ENCODE assay signal across 12 mouse cellular contexts in the genomic region with DNA sequence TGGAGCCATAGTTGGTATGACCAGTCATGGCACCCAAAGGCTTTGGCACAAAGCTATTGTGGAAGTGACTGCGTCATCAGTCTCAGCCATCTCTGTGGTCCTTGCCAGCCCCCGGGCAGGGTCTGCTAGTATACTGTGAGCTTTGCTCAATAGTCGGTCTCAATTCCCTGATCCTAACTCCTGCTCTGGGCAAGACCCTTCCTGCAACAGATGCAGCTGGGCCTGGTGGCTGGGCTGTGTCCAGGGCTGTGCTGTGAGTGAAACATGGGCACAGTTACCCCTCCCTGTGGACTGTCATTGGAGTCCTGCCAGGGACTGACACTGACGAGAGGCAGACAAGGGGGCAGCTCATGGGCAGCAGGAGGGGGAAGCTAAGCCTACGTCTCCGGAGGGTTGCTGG. TPM values are rescaled to one million over a fixed set of nuclear protein-coding genes. Genes with fewer than 3 reads are reported as not detected.
DNase-seq lines count a peak whose midpoint lies in the region; ATAC-seq lines count a peak whose summit lies in the region.
"Had no signal": no experiment of that assay in that cellular context is flagged by ENCODE, and none has a peak within 500 bp of the region (broad histone marks: within the 10 kb centered on the region; RNA-seq: fewer than 3 reads in every experiment).

No protein-coding gene starts in this region.

- no peaks in the 10 kb centered on the region for H3K9me3 ChIP-seq in midbrain, embryonic 14.5 days (ENCODE audit: control insufficient read depth, low read length)
- no peaks in the 10 kb centered on the region for H3K9me3 ChIP-seq in midbrain, embryonic 10.5 days (replicated peaks)
- H3K9me3 ChIP-seq in hindbrain, embryonic 13.5 days: no peaks in the 10 kb centered on the region
- no peaks in the 10 kb centered on the region for H3K9me3 ChIP-seq in stomach, embryonic 15.5 days
- no peaks in the 10 kb centered on the region for H3K9me3 ChIP-seq in limb, embryonic 10.5 days (replicated peaks)
- H3K9me3 ChIP-seq: G1E had no signal

- H3K4me2 ChIP-seq in midbrain, embryonic 14.5 days (ENCODE audit: low read length): no peak overlapping the region
- H3K4me2 ChIP-seq in hindbrain, embryonic 13.5 days: peak overlapping the region; percentile 21; the same call in 1 of the 2 replicates
- no peak overlapping the region for H3K4me2 ChIP-seq in stomach, embryonic 15.5 days

- H3K27ac ChIP-seq in midbrain, embryonic 14.5 days (replicated peaks; ENCODE audit: low read depth, low read length): peak overlapping the region; percentile 37; the same call in 1 of the 2 replicates
- H3K27ac ChIP-seq in midbrain, embryonic 10.5 days (replicated peaks): no peak overlapping the region
- H3K27ac ChIP-seq in hindbrain, embryonic 13.5 days: peak overlapping the region; percentile 62
- H3K27ac ChIP-seq in stomach, embryonic 15.5 days: no peak overlapping the region
- no peak overlapping the region for H3K27ac ChIP-seq in limb, embryonic 10.5 days

- WGBS in midbrain, embryonic 14.5 days: 40% methylated on average over 6 of the region's 6 CpGs
- 58% methylated on average over 6 of the region's 6 CpGs for WGBS in midbrain, embryonic 10.5 days
- WGBS in hindbrain, embryonic 13.5 days: 40% methylated on average over 6 of the region's 6 CpGs
- WGBS in stomach, embryonic 15.5 days: 49% methylated on average over 6 of the region's 6 CpGs
- 53% methylated on average over 6 of the region's 6 CpGs for WGBS in limb, embryonic 10.5 days

- H3K9ac ChIP-seq in midbrain, embryonic 14.5 days (replicated peaks; ENCODE audit: low read length): no peak overlapping the region
- H3K9ac ChIP-seq in hindbrain, embryonic 13.5 days: no peak overlapping the region; the same call in 1 of the 2 replicates
- H3K9ac ChIP-seq in stomach, embryonic 15.5 days: no peak overlapping the region

- peaks cover 29% of the 10 kb centered on the region for H3K27me3 ChIP-seq in midbrain, embryonic 14.5 days (ENCODE audit: control insufficient read depth, insufficient read depth, low read length)
- peaks cover 69% of the 10 kb centered on the region for H3K27me3 ChIP-seq in midbrain, embryonic 10.5 days (ENCODE audit: low read depth, poor library complexity, severe bottlenecking)
- peaks cover 62% of the 10 kb centered on the region for H3K27me3 ChIP-seq in hindbrain, embryonic 13.5 days
- peaks cover 57% of the 10 kb centered on the region for H3K27me3 ChIP-seq in stomach, embryonic 15.5 days (replicated peaks)
- peaks cover 76% of the 10 kb centered on the region for H3K27me3 ChIP-seq in limb, embryonic 10.5 days (ENCODE audit: low read depth, poor library complexity, severe bottlenecking)

- peaks cover 5% of the 10 kb centered on the region; the same call in 1 of the 2 replicates for H3K4me1 ChIP-seq in midbrain, embryonic 14.5 days (ENCODE audit: control insufficient read depth, insufficient read depth, low read length)
- peaks cover 36% of the 10 kb centered on the region for H3K4me1 ChIP-seq in midbrain, embryonic 10.5 days
- H3K4me1 ChIP-seq in hindbrain, embryonic 13.5 days (replicated peaks): peaks cover 76% of the 10 kb centered on the region
- peaks cover 10% of the 10 kb centered on the region for H3K4me1 ChIP-seq in stomach, embryonic 15.5 days
- H3K4me1 ChIP-seq in limb, embryonic 10.5 days: peaks cover 65% of the 10 kb centered on the region

- no peaks in the 10 kb centered on the region for H3K36me3 ChIP-seq in midbrain, embryonic 14.5 days (ENCODE audit: control insufficient read depth, insufficient read depth, low read length)
- H3K36me3 ChIP-seq in midbrain, embryonic 10.5 days: no peaks in the 10 kb centered on the region
- H3K36me3 ChIP-seq in hindbrain, embryonic 13.5 days: no peaks in the 10 kb centered on the region
- no peaks in the 10 kb centered on the region for H3K36me3 ChIP-seq in stomach, embryonic 15.5 days
- H3K36me3 ChIP-seq in limb, embryonic 10.5 days: no peaks in the 10 kb centered on the region
- H3K36me3 ChIP-seq: G1E had no signal

- ATAC-seq in midbrain, embryonic 14.5 days (ENCODE audit: low FRiP score, low TSS enrichment): peak; percentile 46
- ATAC-seq in hindbrain, embryonic 13.5 days (ENCODE audit: low FRiP score): peak; percentile 46; the same call in 1 of the 2 replicates
- ATAC-seq in stomach, embryonic 15.5 days (ENCODE audit: insufficient read depth, low FRiP score, low read depth): peak; percentile 54; the same call in 1 of the 2 replicates
- no peak for ATAC-seq in CD4-positive, CD25-positive, alpha-beta regulatory T cell, adult 4 months

- peak; percentile 66 for DNase-seq in midbrain, embryonic 14.5 days
- no peak for DNase-seq in midbrain, embryonic 10.5 days (ENCODE audit: low spot score)
- peak; percentile 84 for DNase-seq in cerebellum, postnatal 14 days
- no peak for DNase-seq in limb, embryonic 10.5 days (ENCODE audit: low spot score)
- DNase-seq in frontal cortex, adult 2 months (ENCODE audit: extremely low spot score in 1 of 2, low spot score in 1 of 2): no peak
- DNase-seq: adrenal gland, adult 2 months; layer of hippocampus, adult 9-11 months; lung, postnatal 4 days had no signal

- H3K4me3 ChIP-seq in midbrain, embryonic 14.5 days (replicated peaks; ENCODE audit: low read depth, low read length): no peak overlapping the region
- no peak overlapping the region for H3K4me3 ChIP-seq in midbrain, embryonic 10.5 days
- H3K4me3 ChIP-seq in hindbrain, embryonic 13.5 days: no peak overlapping the region
- no peak overlapping the region for H3K4me3 ChIP-seq in stomach, embryonic 15.5 days (replicated peaks)
- H3K4me3 ChIP-seq in limb, embryonic 10.5 days: no peak overlapping the region

RNA-seq across cellular contexts. Expression of a gene that starts 2.6 kb away (rescaled TPM):
- polyA plus RNA-seq in midbrain, embryonic 14.5 days (2014; fragmentation: Nextera tagmentation; extraction: Ambion mirVana): 2.8 and 2.9 TPM in 2 replicates
- 0.53 and 0.62 TPM in 2 replicates for polyA plus RNA-seq in midbrain, embryonic 10.5 days (2016; fragmentation: Nextera tagmentation; extraction: Ambion mirVana)
- 3.5 and 3.8 TPM in 2 replicates for polyA plus RNA-seq in hindbrain, embryonic 13.5 days (2015; fragmentation: Nextera tagmentation; extraction: Ambion mirVana)
- polyA plus RNA-seq in stomach, embryonic 15.5 days (2015; fragmentation: Nextera tagmentation; extraction: Ambion mirVana): 1.7 TPM in 2 replicates
- not detected for polyA plus RNA-seq in CD4-positive, CD25-positive, alpha-beta regulatory T cell, adult 4 months (2017; shearing (Covaris generic))
- polyA plus RNA-seq in limb, embryonic 10.5 days (2016; fragmentation: Nextera tagmentation; extraction: Ambion mirVana): 0.11 and 0.25 TPM in 2 replicates
- polyA plus RNA-seq in frontal cortex, adult 2 months (2012; rRNA removed): 17.8 and 19.5 TPM in 2 replicates
- polyA plus RNA-seq: G1E had no signal

Comparison
In these comparisons a context has a peak if more than half of its experiments do, and no peak if none do; other contexts are left out.
1. DNase-seq: peak in midbrain, embryonic 14.5 days (single experiment) and cerebellum, postnatal 14 days (2 of 2); none in midbrain, embryonic 10.5 days (single experiment), limb, embryonic 10.5 days (single experiment) and frontal cortex, adult 2 months (0 of 2).
2. H3K27ac ChIP-seq: peak in midbrain, embryonic 14.5 days (single experiment) and hindbrain, embryonic 13.5 days (single experiment); none in midbrain, embryonic 10.5 days (single experiment), stomach, embryonic 15.5 days (single experiment) and limb, embryonic 10.5 days (single experiment).